Mouse (Mus musculus) forebrain, embryonic 11.5 days (tissue): ENCODE data around the gene Aoc2. TPM values are rescaled to one million over a fixed set of nuclear protein-coding genes. Genes with fewer than 3 reads are reported as not detected.
"Not testable (repeated sequence)": the region's sequence is repeated elsewhere in the genome, so short reads cannot be mapped to it uniquely, and the experiment has no call there.

Experiments
- ATAC-seq: fragments of 200-750 bp; cut with Nextera tagmentation; replicated peaks from 2 replicates; pipeline ENCODE4 v1.8.0; 2017; ENCODE audit warnings: moderate TSS enrichment; ENCODE audit not compliant: low FRiP score
- DNase-seq: peaks from one replicate; pipeline ENCODE4 v3.0.0-alpha.2; 2017; ENCODE audit warnings: low spot score
- H3K27ac ChIP-seq: fragments of 300-500 bp; sonication (generic); 2 replicates; pipeline ENCODE4 v1.5.1; 2014; ENCODE audit warnings: low read depth, low read length
- H3K27me3 ChIP-seq: fragments of 300-500 bp; sonication (generic); 2 replicates; pipeline ENCODE4 v1.6.1; 2014; ENCODE audit warnings: mild to moderate bottlenecking, low read length, mixed read lengths; ENCODE audit not compliant: control insufficient read depth, insufficient read depth
- H3K36me3 ChIP-seq: fragments of 300-500 bp; sonication (generic); 2 replicates; pipeline ENCODE4 v1.6.1; 2014; ENCODE audit warnings: mild to moderate bottlenecking, low read length, moderate library complexity, mixed read lengths; ENCODE audit not compliant: control insufficient read depth, insufficient read depth
- H3K4me1 ChIP-seq: fragments of 300-500 bp; sonication (generic); replicated peaks from 2 replicates; pipeline ENCODE4 v1.6.1; 2014; ENCODE audit warnings: low read length, mixed read lengths; ENCODE audit not compliant: control insufficient read depth, insufficient read depth
- H3K4me2 ChIP-seq: fragments of 300-500 bp; sonication (generic); 2 replicates; pipeline ENCODE4 v1.6.1; 2014; ENCODE audit warnings: low read depth, mild to moderate bottlenecking, low read length, moderate library complexity, mixed read lengths; ENCODE audit not compliant: severe bottlenecking
- H3K4me3 ChIP-seq: fragments of 300-500 bp; sonication (generic); 2 replicates; pipeline ENCODE4 v1.5.1; 2014; ENCODE audit warnings: low read depth, low read length
- H3K9ac ChIP-seq: fragments of 300-500 bp; sonication (generic); 2 replicates; pipeline ENCODE4 v1.6.1; 2014; ENCODE audit warnings: low read length
- H3K9me3 ChIP-seq: fragments of 300-500 bp; sonication (generic); 2 replicates; pipeline ENCODE4 v1.6.1; 2016; ENCODE audit warnings: low read length, mixed read lengths; ENCODE audit not compliant: control insufficient read depth
- WGBS: fragments of 180-500 bp; shearing (Covaris S2); extraction: QIAGEN DNeasy Blood & Tissue Kit; methylation state at CpG from one replicate; pipeline ENCODE4 v1.1.7; 2014; 5-methylcytosine and 5-hydroxymethylcytosine counted together
- polyA plus RNA-seq: library from polyadenylated mRNA; unstranded; fragments of >200 nt; fragmentation: Nextera tagmentation; extraction: Ambion mirVana; gene quantifications from 2 replicates; pipeline ENCODE4 v1.2.1, GENCODE M21; 2014

Aoc2 gene
- polyA plus RNA-seq, 1 experiment from 2014 or later = 3.1 TPM

GRCm38 (mm10) chr11:101325201-101325600, 338 bp downstream of the Aoc2 start:
- H3K9ac ChIP-seq, H3K27ac ChIP-seq, ATAC-seq, H3K27me3 ChIP-seq, H3K4me3 ChIP-seq, H3K9me3 ChIP-seq, H3K4me1 ChIP-seq, H3K36me3 ChIP-seq, H3K4me2 ChIP-seq, DNase-seq: not testable (repeated sequence)
- 95% methylated on average over 11 of the region's 11 CpGs for WGBS

- DNase-seq (no peak), ATAC-seq (no peak)
- 91% methylated on average over 11 of the region's 11 CpGs for WGBS
- Histone ChIP-seq H3K4me1 (no peaks in the 10 kb centered on the region), H3K27me3 (no peaks in the 10 kb centered on the region), H3K4me2 (no peak overlapping the region), H3K27ac (no peak overlapping the region), H3K9me3 (no peaks in the 10 kb centered on the region), H3K9ac (no peak overlapping the region), H3K4me3 (no peak overlapping the region), H3K36me3 (peaks cover 3% of the 10 kb centered on the region; the same call in 1 of the 2 replicates)
These were observed 1.3 kb downstream of the Aoc2 start for GRCm38 (mm10) chr11:101326147-101326546.

DNA sequence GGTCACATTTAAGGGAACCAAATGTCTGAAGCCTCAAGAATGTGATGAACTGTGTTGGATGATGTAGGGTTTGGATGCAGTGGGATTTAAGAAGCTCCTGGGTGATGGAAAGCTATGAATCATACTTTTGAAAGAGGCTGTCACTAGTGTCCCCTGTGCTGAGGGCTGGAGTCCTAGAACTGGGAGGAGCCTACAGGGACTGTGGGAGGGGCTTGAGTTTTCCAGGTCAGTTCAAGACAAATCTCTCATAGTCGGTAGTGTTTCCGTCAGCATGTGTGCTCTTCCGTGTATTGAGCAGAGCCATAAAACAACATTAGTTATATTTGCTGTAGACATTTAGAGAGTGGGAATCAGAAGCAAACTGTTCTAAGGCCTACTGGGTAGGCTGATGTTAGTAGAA, 2.4 kb downstream of the Aoc2 start:
- H3K4me1 ChIP-seq = no peaks in the 10 kb centered on the region
- peaks cover 3% of the 10 kb centered on the region; the same call in 1 of the 2 replicates for H3K36me3 ChIP-seq

GRCm38 (mm10) chr11:101328941-101329635, 4.2 kb downstream of the Aoc2 start:
- Histone ChIP-seq H3K36me3 (peaks cover 3% of the 10 kb centered on the region; the same call in 1 of the 2 replicates), H3K4me1 (no peaks in the 10 kb centered on the region), H3K9ac (no peak overlapping the region), H3K27me3 (no peaks in the 10 kb centered on the region), H3K9me3 (no peaks in the 10 kb centered on the region), H3K4me2 (no peak overlapping the region), H3K4me3 (no peak overlapping the region), H3K27ac (no peak overlapping the region)
- 85% methylated on average over 6 of the region's 6 CpGs for WGBS
- DNase-seq (no peak), ATAC-seq (no peak)

More for the DNA sequence above, 2.4 kb downstream of the Aoc2 start:
- Histone ChIP-seq H3K27me3 (no peaks in the 10 kb centered on the region), H3K4me3 (no peak overlapping the region), H3K9ac (no peak overlapping the region), H3K9me3 (no peaks in the 10 kb centered on the region), H3K4me2 (no peak overlapping the region), H3K27ac (no peak overlapping the region)
- ATAC-seq (no peak), DNase-seq (no peak)
- 59% methylated on average over 3 of the region's 3 CpGs for WGBS

GRCm38 (mm10) chr11:101330371-101330924, 5.6 kb downstream of the Aoc2 start, which contains the start of gene Aoc3:
Gene Aoc3 (plus strand): TSS chr11:101330605.
- Histone ChIP-seq H3K36me3 (no peaks in the 10 kb centered on the region), H3K4me2 (no peak within 1 kb of the TSS), H3K27ac (no peak within 1 kb of the TSS), H3K27me3 (no peaks in the 10 kb centered on the region), H3K4me1 (0 out of 2 replicates have a peak, but pooled peaks cover 2% of the 10 kb centered on the region), H3K9me3 (no peaks in the 10 kb centered on the region), H3K9ac (no peak within 1 kb of the TSS), H3K4me3 (no peak within 1 kb of the TSS)
- no peak for ATAC-seq
- no peak for DNase-seq
- WGBS = 77% methylated on average over 7 of the region's 7 CpGs

GRCm38 (mm10) chr11:101330961-101331360, 6.1 kb downstream of the Aoc2 start:
- H3K9ac ChIP-seq, ATAC-seq, H3K9me3 ChIP-seq, H3K4me2 ChIP-seq, H3K27me3 ChIP-seq, DNase-seq, H3K27ac ChIP-seq, H3K36me3 ChIP-seq, H3K4me1 ChIP-seq, H3K4me3 ChIP-seq: not testable (repeated sequence)
- WGBS = 87% methylated on average over 6 of the region's 6 CpGs

DNA sequence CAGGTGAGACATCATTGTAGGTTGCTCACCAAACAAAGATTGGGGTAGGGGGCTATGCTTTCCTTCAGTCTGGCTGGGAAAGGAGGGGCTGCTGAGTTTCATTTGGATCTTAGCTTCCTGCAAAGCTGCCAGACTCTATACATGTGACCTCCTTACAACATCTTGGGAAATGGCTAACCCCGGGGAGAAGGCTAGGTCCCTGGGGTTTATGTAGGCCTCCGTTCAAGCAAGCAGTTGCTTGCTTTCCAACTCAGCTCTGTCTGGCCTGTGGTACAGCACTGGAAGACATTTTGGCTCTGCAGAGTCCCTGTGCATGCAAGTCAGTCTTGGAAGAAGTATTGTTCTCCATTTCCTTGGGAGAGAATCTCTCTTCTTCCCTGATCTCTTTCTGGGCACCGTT, 7.7 kb downstream of the Aoc2 start:
- Histone ChIP-seq H3K27ac (no peak overlapping the region), H3K9me3 (no peaks in the 10 kb centered on the region), H3K27me3 (no peaks in the 10 kb centered on the region), H3K4me3 (no peak overlapping the region), H3K9ac (no peak overlapping the region), H3K36me3 (no peaks in the 10 kb centered on the region), H3K4me1 (peaks cover 2% of the 10 kb centered on the region; the same call in 1 of the 2 replicates), H3K4me2 (no peak overlapping the region)
- ATAC-seq (no peak), DNase-seq (no peak)
- 94% methylated on average over 3 of the region's 3 CpGs for WGBS

GRCm38 (mm10) chr11:101334023-101334422, 9.2 kb downstream of the Aoc2 start:
- H3K4me2 ChIP-seq = no peak overlapping the region
- 26% methylated on average over 10 of the region's 10 CpGs for WGBS
- H3K9ac ChIP-seq = no peak overlapping the region
- H3K4me3 ChIP-seq = no peak overlapping the region
- H3K36me3 ChIP-seq = no peaks in the 10 kb centered on the region
- H3K27ac ChIP-seq = no peak overlapping the region
- no peaks in the 10 kb centered on the region for H3K9me3 ChIP-seq
- no peaks in the 10 kb centered on the region for H3K27me3 ChIP-seq
- DNase-seq (no peak), ATAC-seq (no peak)
- H3K4me1 ChIP-seq = peaks cover 5% of the 10 kb centered on the region; the same call in 1 of the 2 replicates

- Histone ChIP-seq H3K27me3 (no peaks in the 10 kb centered on the region), H3K4me2 (no peak overlapping the region), H3K27ac (no peak overlapping the region), H3K36me3 (no peaks in the 10 kb centered on the region), H3K4me3 (no peak overlapping the region), H3K4me1 (peaks cover 5% of the 10 kb centered on the region; the same call in 1 of the 2 replicates), H3K9ac (no peak overlapping the region), H3K9me3 (no peaks in the 10 kb centered on the region)
- ATAC-seq = no peak
- WGBS = 8% methylated on average over 6 of the region's 6 CpGs
- DNase-seq = no peak
These were observed 9.7 kb downstream of the Aoc2 start for GRCm38 (mm10) chr11:101334516-101334915.
